Mouse (Mus musculus): ENCODE data around the gene Insl3.

DNA sequence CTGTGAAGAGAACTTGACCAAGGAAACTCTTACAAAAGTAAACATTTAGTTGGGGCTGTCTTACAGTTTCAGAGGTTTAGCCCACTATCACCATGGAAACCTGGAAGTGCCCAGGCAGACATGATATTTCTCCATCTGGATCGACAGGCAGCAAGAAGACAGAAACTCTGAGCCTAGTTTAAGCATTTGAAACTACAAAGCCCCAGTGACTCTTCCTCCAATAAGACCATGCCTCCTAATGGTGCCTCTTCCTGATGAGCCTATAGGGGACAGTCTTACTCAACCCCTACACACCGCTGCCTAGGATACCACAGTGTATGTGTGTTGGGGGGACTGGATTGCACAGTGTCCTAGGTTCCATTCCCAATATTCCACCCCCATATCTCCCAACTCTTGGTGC lies 14.9 kb upstream of the Insl3 start:
- TF ChIP-seq CTCF (IDR thresholded peaks at IDR 0.05; ENCODE audit: low read depth) (no peak), EP300 (IDR thresholded peaks at IDR 0.05; ENCODE audit: low read depth) (no peak)
